Mouse (Mus musculus): ENCODE measurements around the gene Syt6.

DNA sequence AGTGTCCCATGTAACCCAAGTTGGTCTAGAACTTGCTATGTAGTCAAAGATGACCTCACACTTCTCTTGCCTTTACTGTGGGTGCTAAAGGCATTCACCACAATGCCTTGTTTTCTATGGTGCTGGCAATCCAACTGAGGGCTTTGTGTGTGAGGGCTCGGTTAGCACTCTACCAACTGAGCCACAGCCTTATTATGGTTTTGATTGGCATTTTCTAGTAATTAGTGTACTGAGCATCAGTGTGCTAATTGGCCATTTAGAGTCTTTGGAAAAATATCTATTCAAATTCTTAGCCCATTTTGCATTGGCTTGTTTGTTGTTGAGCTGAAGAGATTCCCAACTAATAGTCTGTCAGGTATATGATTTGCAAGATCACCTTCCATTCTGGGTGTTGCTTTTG is 62.6 kb downstream of the Syt6 start:
- no peak for TF ChIP-seq POLR2A (IDR thresholded peaks at IDR 0.05; ENCODE audit: control insufficient read depth, extremely low read depth, insufficient read depth, low read length, poor library complexity)
- no peak for TF ChIP-seq CTCF (IDR thresholded peaks at IDR 0.05; ENCODE audit: borderline replicate concordance, control insufficient read depth, extremely low read depth, insufficient read depth, low read length, poor library complexity)
